Mouse (Mus musculus): Measurements from ENCODE around the gene Ier3. TPM values are rescaled to one million over a fixed set of nuclear protein-coding genes. Genes with fewer than 3 reads are reported as not detected.
A peak's percentile ranks its signal among the peaks of the same experiment; 100 is the strongest.
"Not testable (repeated sequence)": the region's sequence is repeated elsewhere in the genome, so short reads cannot be mapped to it uniquely, and the experiment has no call there.

Ier3 gene
- total RNA-seq, 2 experiments from 2014 or later, result 18.7 to 25.9 TPM

DNA sequence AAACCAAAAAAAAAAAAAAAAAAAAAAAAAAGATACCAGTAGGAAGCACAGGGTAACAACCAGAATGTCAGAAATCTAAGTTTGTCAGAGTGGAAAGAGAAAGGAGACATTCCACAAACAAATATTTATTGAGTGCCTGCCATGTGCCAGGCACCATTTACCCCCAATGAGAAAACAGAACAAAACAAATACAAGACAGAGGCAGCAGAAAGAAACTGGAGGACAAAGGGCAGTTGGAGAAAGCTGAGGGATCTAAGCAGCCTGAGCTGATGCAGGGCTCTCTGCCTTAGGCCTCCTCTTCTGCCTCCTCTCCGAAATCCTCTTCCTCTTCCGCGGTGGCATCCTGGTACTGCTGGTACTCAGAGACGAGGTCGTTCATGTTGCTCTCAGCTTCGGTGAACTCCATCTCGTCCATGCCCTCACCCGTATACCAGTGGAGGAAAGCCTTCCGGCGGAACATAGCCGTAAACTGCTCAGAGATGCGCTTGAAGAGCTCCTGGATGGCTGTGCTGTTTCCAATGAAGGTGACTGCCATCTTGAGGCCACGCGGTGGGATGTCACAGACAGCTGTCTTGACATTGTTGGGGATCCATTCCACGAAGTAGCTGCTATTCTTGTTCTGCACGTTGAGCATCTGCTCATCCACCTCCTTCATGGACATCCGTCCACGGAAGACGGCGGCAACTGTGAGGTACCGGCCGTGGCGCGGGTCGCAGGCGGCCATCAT lies 13.4 kb downstream of the Ier3 start:
- intact Hi-C loops (cut with DNase I), result loop anchor here (5.0 kb wide), 1 partner anchor 157 kb away; no protein-coding TSS in a partner anchor
- no peak for DNase-seq

DNA sequence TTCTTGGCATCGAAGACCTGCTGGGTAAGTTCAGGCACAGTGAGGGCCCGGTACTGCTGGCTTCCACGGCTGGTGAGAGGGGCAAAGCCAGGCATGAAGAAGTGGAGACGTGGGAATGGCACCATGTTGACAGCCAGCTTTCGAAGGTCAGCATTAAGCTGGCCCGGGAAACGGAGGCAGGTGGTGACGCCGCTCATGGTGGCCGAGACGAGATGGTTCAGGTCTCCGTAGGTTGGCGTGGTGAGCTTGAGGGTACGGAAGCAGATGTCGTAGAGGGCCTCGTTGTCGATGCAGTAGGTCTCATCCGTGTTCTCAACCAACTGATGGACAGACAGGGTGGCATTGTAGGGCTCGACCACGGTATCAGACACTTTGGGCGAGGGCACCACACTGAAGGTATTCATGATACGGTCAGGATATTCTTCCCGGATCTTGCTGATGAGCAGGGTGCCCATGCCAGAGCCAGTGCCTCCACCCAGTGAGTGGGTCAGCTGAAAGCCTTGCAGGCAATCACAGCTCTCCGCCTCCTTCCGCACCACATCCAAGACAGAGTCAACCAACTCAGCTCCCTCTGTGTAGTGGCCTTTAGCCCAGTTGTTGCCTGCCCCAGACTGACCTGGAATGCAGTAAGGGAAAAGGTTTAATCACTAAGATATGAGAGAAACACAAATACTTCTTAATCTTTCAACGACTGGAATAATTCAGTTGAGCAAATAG lies 14.1 kb downstream of the Ier3 start:
- DNase-seq, result no peak

GRCm38 (mm10) chr17:35836178-35836965 lies 14.9 kb downstream of the Ier3 start:
- intact Hi-C loops (cut with DNase I), result loop anchor here (1.0 to 2.0 kb wide), 2 partner anchors 37 to 80 kb away; partner anchors contain the start of genes Mrps18b and Ppp1r10
- peak; percentile 88 to 93 for DNase-seq

More for the DNA sequence above, 14.1 kb downstream of the Ier3 start:
- intact Hi-C loops (cut with DNase I), result loop anchor here (1.0 to 2.0 kb wide), 2 partner anchors 38 to 81 kb away; partner anchors contain the start of genes Mrps18b and Ppp1r10

DNA sequence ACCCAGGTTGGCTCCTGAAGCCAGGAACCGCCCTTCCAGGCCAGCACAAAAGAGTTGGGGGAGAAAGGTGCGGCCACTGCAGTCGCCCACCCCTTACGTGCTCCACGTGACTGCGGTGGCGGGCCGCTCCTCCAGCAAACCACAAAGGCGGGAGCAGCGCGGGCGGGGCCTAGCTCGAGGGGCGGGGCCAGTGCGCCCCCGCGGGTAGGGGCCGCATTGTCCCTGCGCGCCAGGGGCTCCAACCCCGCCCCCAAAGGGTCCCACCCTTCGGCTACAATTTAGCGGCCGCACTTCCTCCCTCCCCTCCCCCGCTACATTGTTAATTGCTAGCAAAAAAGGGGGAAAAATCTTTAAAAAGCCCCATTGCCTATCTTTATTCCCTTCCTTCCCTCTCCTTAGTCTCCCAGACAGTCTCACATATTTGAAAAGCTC lies 15.5 kb downstream of the Ier3 start:
- DNase-seq, result peak; percentile 87 to 91
- intact Hi-C loops (cut with DNase I), result loop anchor here (1.0 to 2.0 kb wide), 2 partner anchors 36 to 80 kb away; partner anchors contain the start of genes Mrps18b and Ppp1r10

- intact Hi-C loops (cut with DNase I), result loop anchor here (2.0 kb wide), 1 partner anchor 79 kb away; the partner anchor contains the start of genes Mrps18b and Ppp1r10
- DNase-seq, result peak; percentile 67 to 68
Observed at GRCm38 (mm10) chr17:35837487-35837886, 16.0 kb downstream of the Ier3 start.

DNA sequence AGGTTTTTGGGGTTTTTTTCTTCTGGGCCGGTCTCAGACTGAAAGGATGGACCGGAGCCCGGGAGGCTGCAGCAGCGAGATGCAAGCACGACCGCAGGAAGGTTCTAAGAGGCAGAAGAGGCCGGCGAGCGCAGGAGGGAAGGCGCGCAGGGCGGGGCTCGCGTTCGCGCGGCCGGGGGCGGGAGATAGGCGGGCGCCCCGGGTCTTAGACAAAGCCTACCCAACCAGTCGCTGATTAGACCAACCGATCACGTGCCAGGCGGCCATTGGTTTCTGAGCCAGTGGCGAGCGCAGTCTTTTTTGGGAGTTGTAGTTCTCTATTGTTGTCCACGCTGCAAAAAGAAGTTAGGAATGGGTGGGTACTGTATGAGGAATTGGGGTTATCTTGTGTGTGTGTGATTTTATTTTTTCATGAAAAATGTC lies 16.6 kb downstream of the Ier3 start, which contains the start of gene Tubb5:
Gene Tubb5 (minus strand): TSS at position 185 of the 423 bp plus-strand sequence.
- intact Hi-C loops (cut with DNase I), result no loop called here
- peak; percentile 97 for DNase-seq

GRCm38 (mm10) chr17:35838570-35838969 lies 17.1 kb downstream of the Ier3 start:
- intact Hi-C loops (cut with DNase I), result no loop called here
- DNase-seq, result peak; percentile 39 to 41

- DNase-seq, result peak in 1 of 2 experiments; percentile 39
- intact Hi-C loops (cut with DNase I), result not testable (repeated sequence)
Observed at GRCm38 (mm10) chr17:35839002-35839401, 17.5 kb downstream of the Ier3 start.

DNA sequence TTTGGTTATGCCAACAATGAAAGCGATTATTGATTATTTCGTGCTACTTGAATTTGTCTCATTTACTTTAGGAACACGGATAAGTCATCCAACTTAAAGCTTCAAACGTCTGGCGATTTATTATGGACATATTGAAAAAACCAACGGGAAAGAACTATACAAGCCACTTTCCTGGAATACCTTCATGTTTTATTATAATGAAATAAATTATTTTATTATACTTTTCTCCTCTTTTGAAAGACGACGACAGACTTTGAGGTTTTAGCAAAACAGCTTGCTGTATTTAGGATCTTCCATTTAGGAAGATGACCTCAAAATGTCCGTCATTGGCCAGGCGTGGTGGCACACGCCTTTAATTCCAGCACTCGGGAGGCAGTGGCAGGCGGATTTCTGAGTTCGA lies 19.1 kb downstream of the Ier3 start:
- intact Hi-C loops (cut with DNase I), result no loop called here

GRCm38 (mm10) chr17:35841076-35841950 lies 19.8 kb downstream of the Ier3 start, which contains the start of gene Mdc1:
Mdc1 (plus strand) TSS chr17:35841515.
- peak; percentile 99 to 100 for DNase-seq
- intact Hi-C loops (cut with DNase I), result no loop called here

More for the DNA sequence above, 19.1 kb downstream of the Ier3 start:
- no peak for DNase-seq

GRCm38 (mm10) chr17:35842006-35842405 lies 20.5 kb downstream of the Ier3 start:
- no peak for DNase-seq
- intact Hi-C loops (cut with DNase I), result no loop called here

DNA sequence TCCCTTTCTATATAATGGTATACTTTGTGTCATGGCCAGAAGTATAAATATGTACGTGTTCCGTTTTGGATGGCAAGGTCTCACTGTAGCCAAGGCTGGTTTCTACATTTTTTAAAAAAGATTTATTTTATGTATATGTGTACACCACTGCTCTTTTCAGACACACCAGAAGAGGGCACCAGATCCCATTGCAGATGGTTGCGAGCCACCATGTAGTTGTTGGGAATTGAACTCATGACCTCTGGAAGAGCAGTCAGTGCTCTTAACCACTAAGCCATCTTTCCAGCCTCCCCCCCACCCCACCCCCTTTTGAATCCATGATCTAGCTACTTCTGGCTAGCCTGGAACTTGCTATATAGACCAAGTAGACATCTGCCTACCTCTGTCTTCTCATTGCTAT lies 22.0 kb downstream of the Ier3 start:
- intact Hi-C loops (cut with DNase I), result no loop called here

DNA sequence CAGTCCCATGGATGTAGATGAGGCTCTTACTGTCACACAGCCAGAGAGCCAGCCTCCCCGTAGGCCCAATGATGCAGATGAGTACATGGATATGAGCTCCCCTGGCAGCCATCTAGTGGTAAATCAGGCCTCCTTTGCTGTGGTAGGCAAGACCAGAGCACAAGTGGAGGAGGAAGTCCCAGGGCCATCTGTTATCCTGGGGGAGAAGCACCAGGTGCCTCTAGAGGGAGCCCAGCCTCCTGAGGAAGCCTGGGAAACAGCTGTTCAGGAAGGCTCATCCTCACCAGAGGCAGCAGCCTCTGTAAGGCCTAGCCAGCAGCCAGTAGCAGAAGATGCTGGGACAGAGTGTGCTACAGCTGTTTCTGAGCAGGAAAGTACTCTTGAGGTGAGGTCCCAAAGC lies 26.6 kb downstream of the Ier3 start:
- DNase-seq, result no peak
- intact Hi-C loops (cut with DNase I), result no loop called here

More for the DNA sequence above, 22.0 kb downstream of the Ier3 start:
- no peak for DNase-seq

- intact Hi-C loops (cut with DNase I), result no loop called here
- no peak for DNase-seq
Observed at GRCm38 (mm10) chr17:35850974-35851373, 29.5 kb downstream of the Ier3 start.

GRCm38 (mm10) chr17:35859371-35859770 lies 37.9 kb downstream of the Ier3 start:
- intact Hi-C loops (cut with DNase I), result no loop called here

DNA sequence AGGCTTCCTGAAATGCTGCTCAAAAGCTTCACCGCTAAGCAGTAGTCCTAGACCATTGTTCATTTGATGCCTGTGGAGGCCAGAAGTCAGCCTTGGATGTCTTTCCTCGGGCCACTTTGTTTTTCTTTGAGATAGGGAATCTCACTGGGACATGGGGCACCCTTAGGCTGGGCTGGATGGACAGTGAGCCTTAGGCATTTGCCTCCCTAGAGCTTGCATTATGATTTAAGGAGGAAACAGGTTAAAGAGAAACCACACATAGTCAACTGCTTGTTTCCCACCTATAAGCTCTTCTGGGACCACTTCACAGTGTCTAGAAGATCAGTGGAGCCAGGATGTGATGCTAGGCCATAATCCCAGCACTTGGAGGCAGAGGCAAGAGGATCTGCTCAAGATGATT lies 38.4 kb downstream of the Ier3 start:
- intact Hi-C loops (cut with DNase I), result loop anchor here (2.0 kb wide), 1 partner anchor 15 kb away; no protein-coding TSS in a partner anchor
- no peak for DNase-seq

More at GRCm38 (mm10) chr17:35859371-35859770, 37.9 kb downstream of the Ier3 start:
- no peak for DNase-seq

GRCm38 (mm10) chr17:35860831-35861197 lies 39.3 kb downstream of the Ier3 start:
- no peak for DNase-seq
- intact Hi-C loops (cut with DNase I), result loop anchor here (2.0 kb wide), 1 partner anchor 16 kb away; no protein-coding TSS in a partner anchor

DNA sequence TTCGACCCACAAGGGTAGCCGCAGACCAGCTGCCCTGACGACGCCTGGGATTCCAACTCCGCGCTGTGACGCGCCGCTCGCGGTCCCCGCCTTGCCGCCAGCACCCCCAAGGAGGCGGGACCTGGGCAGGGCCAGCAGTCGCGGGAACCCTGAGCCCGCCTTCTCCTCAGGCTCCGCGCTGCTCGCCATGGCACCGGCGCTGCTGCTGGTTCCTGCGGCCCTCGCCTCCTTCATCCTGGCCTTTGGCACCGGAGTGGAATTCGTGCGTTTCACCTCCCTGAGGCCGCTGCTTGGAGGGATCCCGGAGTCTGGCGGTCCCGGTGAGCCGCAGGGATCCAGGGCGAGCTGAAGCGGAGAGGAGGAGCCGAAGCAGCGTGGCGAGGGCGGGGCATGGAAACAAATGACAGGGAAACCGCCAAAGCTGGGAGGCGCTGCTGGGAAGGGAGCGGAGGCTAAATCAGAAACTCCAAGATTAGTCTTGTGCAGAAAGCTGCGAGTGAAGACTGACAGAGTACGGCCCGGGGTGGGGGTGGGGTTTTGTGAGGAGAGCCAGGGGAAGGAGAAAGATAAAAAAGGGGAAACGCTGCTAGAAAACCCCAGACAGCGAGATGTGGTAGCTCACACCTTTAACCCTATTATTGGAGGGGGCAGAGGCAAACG lies 39.8 kb downstream of the Ier3 start, which contains the start of gene Nrm:
Gene Nrm (plus strand): TSS at position 121 of the 660 bp plus-strand sequence.
- intact Hi-C loops (cut with DNase I), result loop anchor here (2.0 kb wide), 1 partner anchor 17 kb away; no protein-coding TSS in a partner anchor

More for the DNA sequence above, 39.8 kb downstream of the Ier3 start, which contains the start of gene Nrm:
- peak; percentile 95 to 96 for DNase-seq

Measured in heart, postnatal 10 days (tissue).